Mouse (Mus musculus) Patski (cell line): Measurements from ENCODE around the gene Plekhh3. TPM values are rescaled to one million over a fixed set of nuclear protein-coding genes. Genes with fewer than 3 reads are reported as not detected.
A peak's percentile ranks its signal among the peaks of the same experiment; 100 is the strongest.

ENCODE experiments used
- ATAC-seq: fragments of 100-300 bp; one replicate; pipeline ENCODE4 v1.8.0; 2021
- CTCF ChIA-PET: fragments of 350-600 bp; sonication (Branson Sonifier 250); formaldehyde crosslinking; loops from one replicate; lab custom pipeline; 2022; ENCODE audit warnings: inconsistent platforms; lab: Charles Lee
- POLR2A ChIA-PET: fragments of 350-600 bp; sonication (Branson Sonifier 250); formaldehyde crosslinking; loops from one replicate; lab custom pipeline; 2022; ENCODE audit warnings: antibody characterized with exemption, inconsistent platforms; lab: Charles Lee
- DNase-seq: peaks from one replicate; pipeline ENCODE4 v3.0.0-alpha.2; 2011; ENCODE audit warnings: low read depth, low spot score
- H3K27me3 ChIP-seq: fragments of 371-371 bp; one replicate; pipeline ENCODE4 v1.5.1; 2021
- CTCF ChIP-seq: fragments of 100-300 bp; IDR thresholded peaks from one replicate; pipeline ENCODE4 v1.5.1; 2021
- in situ Hi-C: fragments of 300-500 bp; cut with MboI; formaldehyde crosslinking; loops from 3 replicates; pipeline ENCODE4 v1.11.1; 2018; ENCODE audit warnings: low pct_unique_long_range_greater_than_20kb, mixed read lengths
- polyA plus RNA-seq: library from polyadenylated mRNA; unstranded; gene quantifications from one replicate; pipeline ENCODE4 v1.2.3, GENCODE M21; 2021

The Plekhh3 gene
- polyA plus RNA-seq, 1 experiment from 2014 or later: 33.3 TPM

DNA sequence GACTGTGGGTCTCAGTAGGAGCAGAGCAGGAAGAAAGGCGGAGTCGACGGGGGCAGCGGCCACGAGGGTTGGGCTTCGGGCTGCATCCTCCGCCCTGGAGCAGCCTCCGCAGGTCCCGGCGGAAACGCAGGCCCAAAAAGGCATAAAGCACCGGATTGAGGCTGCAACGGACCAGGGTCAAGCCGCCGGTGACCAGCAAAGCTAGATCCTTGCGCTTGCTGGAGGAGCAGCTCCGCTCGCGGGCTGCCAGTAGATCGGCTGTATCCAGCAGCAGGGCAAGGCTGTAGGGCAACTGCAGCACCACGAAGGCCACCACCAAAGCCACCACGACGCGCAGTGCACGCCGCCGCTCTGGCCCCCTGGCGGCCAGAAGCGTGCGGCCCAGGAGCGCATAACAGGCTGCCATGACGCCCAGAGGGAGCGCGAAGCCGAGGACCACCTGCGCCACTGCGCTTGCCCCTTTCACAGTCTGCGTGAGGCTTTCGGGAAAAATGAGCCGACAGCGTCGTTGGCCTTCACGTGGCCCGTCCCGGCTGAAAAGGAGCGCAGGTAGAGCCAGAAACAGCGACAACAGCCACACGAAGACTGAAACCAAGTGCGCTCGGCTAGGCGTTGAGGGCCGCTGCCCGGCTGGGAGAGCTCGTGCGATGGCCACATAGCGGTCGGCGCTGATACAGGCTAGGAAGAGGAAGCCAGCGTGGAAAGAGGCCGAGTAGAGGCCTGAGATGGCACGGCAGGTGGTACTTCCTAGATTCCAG, 2.7 kb upstream of the Plekhh3 start:
- in situ Hi-C loops: loop anchor here (5.0 to 10.0 kb wide), 2 partner anchors 92 to 199 kb away; partner anchors contain the start of genes Cavin1 and Coasy
- no peak for DNase-seq
- no peaks in the 10 kb centered on the region for H3K27me3 ChIP-seq
- ChIA-PET POLR2A (interaction anchor here (1.0 to 2.7 kb wide), 3 partner anchors 35 to 104 kb away, joined by 3 to 8 read pairs (median 8); partner anchors contain the start of gene Naglu), CTCF (interaction anchor here (0.8 to 1.6 kb wide), 4 partner anchors 8 to 55 kb away, joined by 3 read pairs; no protein-coding TSS in a partner anchor)
- ATAC-seq: no peak
- TF ChIP-seq CTCF: no peak

DNA sequence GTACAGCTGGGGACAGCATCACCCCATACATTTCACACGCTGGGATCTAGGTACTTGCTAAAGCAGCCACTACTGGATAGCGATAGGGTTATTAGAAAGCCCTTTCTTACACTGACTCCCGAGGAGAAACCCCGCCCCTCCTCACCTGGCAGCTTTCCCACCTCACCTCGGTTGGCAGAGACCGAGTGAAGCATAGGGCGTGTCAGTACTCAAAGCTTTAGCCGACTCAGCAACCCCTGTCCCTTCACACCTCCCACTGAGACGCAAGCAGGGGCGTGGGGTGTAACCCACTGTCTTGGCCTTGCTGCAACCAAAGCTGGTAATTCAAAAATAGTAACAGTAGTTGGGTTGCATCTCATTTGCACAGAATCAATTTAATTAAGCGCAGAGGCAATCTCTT, 2.0 kb upstream of the Plekhh3 start:
- H3K27me3 ChIP-seq: no peaks in the 10 kb centered on the region
- ChIA-PET POLR2A (interaction anchor here (1.0 to 2.7 kb wide), 4 partner anchors 34 to 103 kb away, joined by 3 to 8 read pairs (median 6); partner anchors contain the start of gene Naglu), CTCF (interaction anchor here (0.8 to 2.2 kb wide), 5 partner anchors 9 to 91 kb away, joined by 3 to 7 read pairs (median 3); partner anchors contain the start of gene Coasy)
- ATAC-seq (no peak), DNase-seq (no peak)
- TF ChIP-seq CTCF: no peak
- in situ Hi-C loops: loop anchor here (5.0 to 10.0 kb wide), 2 partner anchors 91 to 198 kb away; partner anchors contain the start of genes Cavin1 and Coasy

DNA sequence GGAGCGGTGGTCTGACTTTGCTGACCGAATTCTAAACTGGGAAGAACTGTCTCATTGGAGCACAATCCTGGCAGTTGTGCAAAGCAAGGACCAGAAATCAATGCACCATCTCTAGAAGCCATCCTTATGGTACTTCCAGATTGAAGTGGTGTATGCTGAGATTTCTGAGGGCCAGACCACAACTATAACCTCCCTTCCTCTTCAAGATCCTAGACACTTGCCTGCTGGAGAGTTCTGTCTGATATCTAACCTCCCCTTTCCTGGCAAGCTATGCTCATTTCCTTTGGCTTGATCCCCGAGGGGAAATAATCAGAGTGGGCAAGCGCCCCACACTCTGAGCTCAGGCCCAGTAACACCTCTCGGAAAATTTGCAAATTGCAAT, 1.3 kb upstream of the Plekhh3 start:
- ATAC-seq (no peak), DNase-seq (no peak)
- in situ Hi-C loops: loop anchor here (5.0 to 10.0 kb wide), 2 partner anchors 90 to 198 kb away; partner anchors contain the start of genes Cavin1 and Coasy
- H3K27me3 ChIP-seq: no peaks in the 10 kb centered on the region
- CTCF ChIA-PET: interaction anchor here (1.0 to 2.2 kb wide), 6 partner anchors 9 to 104 kb away, joined by 3 to 7 read pairs (median 4); partner anchors contain the start of gene Coasy
- POLR2A ChIA-PET: interaction anchor here (1.2 to 2.7 kb wide), 3 partner anchors 54 to 103 kb away, joined by 5 to 8 read pairs (median 8); partner anchors contain the start of gene Naglu
- no peak for TF ChIP-seq CTCF

DNA sequence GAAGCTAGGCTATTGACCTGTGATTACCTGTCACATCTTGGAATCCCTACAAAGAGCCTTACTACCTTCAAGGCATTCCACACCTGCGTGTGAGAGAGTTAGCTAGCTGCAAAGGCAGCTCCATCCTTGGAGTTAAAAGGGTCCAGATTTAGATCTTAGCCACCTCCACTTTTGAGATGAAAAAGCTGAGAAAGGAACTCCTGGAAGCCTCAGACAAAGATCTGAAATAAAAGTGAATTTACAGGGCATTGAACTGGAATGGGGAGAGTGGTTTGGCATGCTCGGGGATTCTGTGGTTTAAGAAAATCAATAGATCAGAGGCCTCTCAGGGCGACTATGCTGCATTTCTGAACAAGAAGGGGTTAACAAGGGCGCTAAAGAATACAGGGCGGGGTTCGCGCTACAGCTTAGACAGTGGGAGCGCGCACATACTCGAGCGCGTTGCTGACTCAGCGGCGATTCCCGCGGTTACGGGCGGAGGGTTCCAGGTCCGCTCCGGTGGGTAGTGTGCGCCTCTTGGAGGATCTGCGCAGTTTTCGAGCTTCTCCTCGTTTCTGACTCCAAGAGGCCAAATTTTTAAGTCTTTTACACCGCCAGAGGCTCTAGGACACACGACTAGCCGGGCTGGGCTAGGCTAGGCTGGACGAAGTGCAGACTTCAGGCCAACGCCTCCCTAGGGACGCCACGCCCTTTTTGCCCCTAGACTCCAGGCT, 726 bp upstream of the Plekhh3 start:
- DNase-seq: peak; percentile 41
- H3K27me3 ChIP-seq: no peaks in the 10 kb centered on the region
- no peak for TF ChIP-seq CTCF
- CTCF ChIA-PET: interaction anchor here (1.2 to 2.2 kb wide), 10 partner anchors 10 to 104 kb away, joined by 3 to 7 read pairs (median 3); partner anchors contain the start of genes Coasy and Psmc3ip
- in situ Hi-C loops: loop anchor here (5.0 to 10.0 kb wide), 2 partner anchors 90 to 197 kb away; partner anchors contain the start of genes Cavin1 and Coasy
- POLR2A ChIA-PET: interaction anchor here (0.8 to 5.7 kb wide), 7 partner anchors 23 to 102 kb away, joined by 3 to 31 read pairs (median 5); partner anchors contain the start of gene Naglu
- ATAC-seq: no peak

DNA sequence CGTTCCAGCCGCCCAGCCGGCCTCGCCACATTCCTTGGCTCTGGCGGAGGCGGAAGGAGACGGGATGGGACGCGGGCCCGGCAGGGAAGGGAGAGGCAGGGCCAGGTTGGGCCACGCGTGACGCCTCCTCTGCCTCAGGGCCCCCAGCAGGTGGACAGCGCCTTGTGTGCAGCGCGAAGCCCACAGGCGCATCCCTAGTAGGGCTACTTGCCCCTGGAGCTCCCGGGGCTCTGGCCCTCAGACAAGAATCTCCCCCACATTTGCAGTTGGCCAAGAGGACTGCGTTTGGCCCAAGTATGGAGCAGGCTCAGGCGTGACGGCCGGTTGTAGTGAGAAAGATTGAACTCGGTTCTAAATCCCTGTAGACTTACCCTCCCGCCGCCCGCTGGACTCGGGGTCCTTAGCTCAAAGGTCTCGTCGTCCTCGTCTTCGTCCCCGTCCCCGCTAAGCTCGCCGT, 769 bp downstream of the Plekhh3 start, which contains the start of gene Cntnap1:
TSS of gene Cntnap1 (plus strand) at position 170 of the 457 bp plus-strand sequence.
- no peak for DNase-seq
- ChIA-PET CTCF (interaction anchor here (1.0 to 1.6 kb wide), 5 partner anchors 18 to 99 kb away, joined by 3 to 4 read pairs (median 3); no protein-coding TSS in a partner anchor), POLR2A (interaction anchor here (1.0 to 5.7 kb wide), 5 partner anchors 21 to 75 kb away, joined by 3 to 31 read pairs (median 5); partner anchors contain the start of gene Psmc3ip)
- ATAC-seq: peak; percentile 14
- no peaks in the 10 kb centered on the region for H3K27me3 ChIP-seq
- no peak for TF ChIP-seq CTCF
- in situ Hi-C loops: loop anchor here (5.0 to 10.0 kb wide), 2 partner anchors 88 to 196 kb away; partner anchors contain the start of genes Cavin1 and Coasy

DNA sequence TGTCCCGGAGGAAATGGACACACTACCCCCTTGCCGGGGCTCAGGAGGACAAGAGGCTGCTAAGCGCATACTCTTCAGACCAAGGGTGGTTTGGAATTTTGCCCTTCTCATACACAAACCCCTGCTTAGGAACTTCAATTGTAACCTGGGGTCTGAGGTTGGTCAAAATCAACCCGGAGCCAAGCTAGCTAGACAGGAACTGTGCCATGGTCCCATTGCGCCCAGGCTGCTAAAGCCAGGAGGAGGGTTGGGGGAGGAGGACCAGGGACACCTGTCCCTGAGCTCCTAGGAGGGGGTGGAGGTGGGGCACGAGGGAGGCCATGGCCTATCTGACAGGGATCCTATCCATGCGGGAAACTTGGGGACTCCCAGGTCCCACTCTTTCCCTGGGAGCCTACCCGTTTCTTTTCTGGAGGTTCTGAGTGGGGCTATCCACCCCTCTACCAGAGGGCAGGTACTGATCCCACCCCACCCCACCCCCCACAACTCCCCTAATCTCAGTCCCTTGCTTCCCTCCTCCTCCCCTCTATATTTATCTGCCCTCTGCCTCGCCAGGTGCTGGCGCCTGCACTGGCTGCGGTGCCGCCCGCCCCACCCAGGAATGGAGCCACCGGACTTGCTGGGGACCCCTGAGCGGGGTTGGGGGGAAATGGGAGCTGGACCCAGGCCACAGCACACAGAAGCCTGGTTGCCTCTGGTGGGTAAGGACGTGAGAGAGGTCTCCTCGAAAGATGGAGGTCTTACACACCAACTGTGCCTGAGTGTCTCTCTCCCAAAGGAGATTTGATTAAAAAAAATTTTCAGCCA, 1.6 kb downstream of the Plekhh3 start:
- ChIA-PET POLR2A (interaction anchor here (1.0 to 5.7 kb wide), 3 partner anchors 28 to 51 kb away, joined by 4 to 31 read pairs (median 4); no protein-coding TSS in a partner anchor), CTCF (interaction anchor here (1.0 kb wide), 1 partner anchor 17 kb away, joined by 3 read pairs; no protein-coding TSS in a partner anchor)
- in situ Hi-C loops: loop anchor here (5.0 to 10.0 kb wide), 2 partner anchors 87 to 195 kb away; partner anchors contain the start of genes Cavin1 and Coasy
- TF ChIP-seq CTCF: no peak
- no peaks in the 10 kb centered on the region for H3K27me3 ChIP-seq
- ATAC-seq (no peak), DNase-seq (no peak)

DNA sequence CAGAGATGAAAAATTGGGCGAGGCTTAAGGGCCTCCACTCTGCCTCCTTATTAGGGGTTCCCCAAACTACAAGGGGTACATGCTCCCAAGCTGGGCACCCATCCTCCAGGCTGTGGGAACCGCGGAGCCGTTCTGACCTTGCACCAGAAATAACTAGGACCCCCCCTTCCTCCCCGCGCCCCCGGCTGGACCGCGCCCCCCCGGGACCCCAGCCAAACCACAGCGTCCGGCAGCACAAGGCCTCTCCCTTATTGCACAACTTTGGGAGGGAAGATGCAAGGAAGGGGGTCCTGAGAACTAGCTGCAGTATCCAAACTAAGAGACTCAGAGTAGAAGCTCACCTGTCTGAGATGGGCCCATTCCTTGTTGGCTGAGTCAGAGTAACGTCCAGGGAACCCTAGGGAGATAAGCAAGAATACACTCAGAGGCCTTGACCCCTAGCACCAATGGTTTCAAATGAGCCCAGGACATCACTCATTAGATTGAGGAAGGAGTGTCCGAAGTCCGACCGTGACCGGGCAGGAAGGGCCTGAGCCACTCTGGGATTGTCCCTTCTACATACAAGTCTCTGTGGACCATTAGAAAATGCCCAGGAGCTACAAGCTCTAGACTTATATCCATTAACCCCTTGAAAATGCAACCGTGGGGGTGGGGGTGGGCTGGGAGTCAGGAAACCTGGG, 2.7 kb downstream of the Plekhh3 start:
- in situ Hi-C loops: no loop called here
- TF ChIP-seq CTCF: no peak
- ChIA-PET CTCF (no interaction called here), POLR2A (interaction anchor here (1.2 to 5.7 kb wide), 2 partner anchors 27 to 50 kb away, joined by 4 to 31 read pairs; no protein-coding TSS in a partner anchor)
- no peaks in the 10 kb centered on the region for H3K27me3 ChIP-seq
- DNase-seq (no peak), ATAC-seq (no peak)

DNA sequence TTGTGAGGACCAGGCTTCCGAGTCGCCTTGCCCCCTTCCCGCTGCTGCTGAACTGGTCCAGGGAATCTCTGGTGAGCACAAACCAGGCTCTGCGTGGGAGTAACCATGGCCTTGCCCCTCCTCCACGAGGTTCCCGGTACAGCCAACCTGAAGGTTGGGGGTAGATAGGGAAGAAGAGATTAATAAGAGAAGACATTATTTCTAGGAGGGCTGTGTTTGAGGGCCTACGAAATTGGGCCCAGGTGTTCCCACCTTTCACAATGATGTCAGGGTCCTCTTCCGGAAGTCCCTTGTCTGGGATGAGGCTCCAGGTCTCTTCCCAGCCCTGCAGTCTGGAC, 3.2 kb downstream of the Plekhh3 start:
- CTCF ChIA-PET: no interaction called here
- POLR2A ChIA-PET: interaction anchor here (5.7 kb wide), 1 partner anchor 27 kb away, joined by 31 read pairs; no protein-coding TSS in a partner anchor
- H3K27me3 ChIP-seq: no peaks in the 10 kb centered on the region
- TF ChIP-seq CTCF: no peak
- ATAC-seq: no peak
- no peak for DNase-seq
- in situ Hi-C loops: no loop called here
